Mouse (Mus musculus) ES-Bruce4 (cell line): Measurements from ENCODE around the gene Egln1.

Source experiments
- CTCF ChIP-seq: IDR thresholded peaks from one replicate; pipeline ENCODE4 v1.8.1; 2011; ENCODE audit warnings: low read depth, low read length
- EP300 ChIP-seq: IDR thresholded peaks from 2 replicates; pipeline ENCODE4 v1.6.1; 2011; ENCODE audit warnings: low read depth, low read length; ENCODE audit not compliant: insufficient read depth
- POLR2A ChIP-seq: IDR thresholded peaks from one replicate; pipeline ENCODE4 v1.8.1; 2011; ENCODE audit warnings: low read length; ENCODE audit not compliant: insufficient read depth

DNA sequence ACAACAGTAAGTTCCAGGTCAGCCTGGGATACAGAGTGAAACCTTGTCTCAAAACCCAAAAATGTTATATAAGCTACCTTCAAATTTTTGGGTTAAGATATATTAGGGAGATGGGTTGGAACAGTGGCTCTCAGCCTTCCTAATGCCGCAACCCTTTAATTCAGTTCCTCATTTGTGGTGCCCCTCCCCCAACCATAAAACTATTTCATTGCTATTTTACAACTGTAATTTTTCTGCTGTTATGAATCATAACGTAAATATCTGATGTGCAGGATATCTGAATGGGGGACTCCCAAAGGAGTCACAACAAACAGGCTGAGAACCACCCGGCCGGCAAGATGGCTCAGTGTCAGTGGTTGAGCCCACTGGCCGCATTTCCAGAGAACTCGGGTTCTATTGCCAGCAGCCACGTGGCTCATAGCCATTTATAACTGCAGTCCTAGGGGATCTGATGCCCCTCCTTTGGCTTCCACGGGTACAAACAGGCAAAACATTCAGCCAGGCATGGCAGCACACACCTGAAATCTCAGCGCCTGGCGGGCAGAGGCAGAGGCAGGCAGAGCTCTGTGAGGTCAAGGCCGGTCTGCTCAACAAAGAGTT, 26.5 kb downstream of the Egln1 start:
- TF ChIP-seq CTCF (no peak), EP300 (no peak), POLR2A (no peak)
